In genomic region chr10:43694508-43694907, GRCm38 (mm10) we compare ENCODE assay signal across 12 mouse cellular contexts.
DNase-seq lines count a peak whose midpoint lies in the region; ATAC-seq and TF ChIP-seq lines count a peak whose summit lies in the region.
"Had no signal": no experiment of that assay in that cellular context is flagged by ENCODE, and none has a peak within 500 bp of the region (broad histone marks: within the 10 kb centered on the region; RNA-seq: fewer than 3 reads in every experiment).

No protein-coding gene starts in this region.

- CTCF ChIA-PET in Patski (lab: Charles Lee): interaction anchor here (0.9 to 1.5 kb wide), 5 partner anchors 58 to 223 kb away, joined by 3 to 6 read pairs (median 4); no protein-coding TSS in a partner anchor

- H3K4me2 ChIP-seq in liver, embryonic 16.5 days (ENCODE audit: low read depth, low read length): no peak overlapping the region

- H3K9me3 ChIP-seq in liver, embryonic 16.5 days (replicated peaks; ENCODE audit: control insufficient read depth, low read length): no peaks in the 10 kb centered on the region

- H3K36me3 ChIP-seq in liver, embryonic 16.5 days (ENCODE audit: control insufficient read depth, insufficient read depth): no peaks in the 10 kb centered on the region

- no peak overlapping the region for H3K4me3 ChIP-seq in liver, embryonic 16.5 days (ENCODE audit: low read depth, low read length)
- H3K4me3 ChIP-seq in left cerebral cortex, adult 2 months: no peak overlapping the region

- intact Hi-C loops in left cerebral cortex, adult 2 months (cut with DNase I): no loop called here

- TF ChIP-seq CTCF in Patski (IDR thresholded peaks at IDR 0.05): no peak
- no peak for TF ChIP-seq CTCF in left cerebral cortex, adult 2 months (IDR thresholded peaks at IDR 0.05)

- 33% methylated on average over 6 of the region's 6 CpGs for WGBS in liver, embryonic 16.5 days (ENCODE audit: insufficient replicate concordance)

- no peaks in the 10 kb centered on the region for H3K27me3 ChIP-seq in Patski
- H3K27me3 ChIP-seq in liver, embryonic 16.5 days (ENCODE audit: control insufficient read depth, insufficient read depth, low read depth, low read length): peaks cover 10% of the 10 kb centered on the region

- in situ Hi-C loops in Patski (cut with MboI; ENCODE audit: low pct_unique_long_range_greater_than_20kb): loop anchor here (5.0 kb wide), 2 partner anchors 57 to 112 kb away; no protein-coding TSS in a partner anchor

- ATAC-seq in Patski: peak; percentile 58
- ATAC-seq in liver, embryonic 16.5 days (ENCODE audit: low read depth): no peak

- peaks cover 14% of the 10 kb centered on the region for H3K4me1 ChIP-seq in liver, embryonic 16.5 days (ENCODE audit: control insufficient read depth, low read depth, low read length)

- H3K27ac ChIP-seq in liver, embryonic 16.5 days (ENCODE audit: low read length): no peak overlapping the region
- no peak overlapping the region for H3K27ac ChIP-seq in left cerebral cortex, adult 2 months
- H3K27ac ChIP-seq: macrophage had no signal

- POLR2A ChIA-PET in Patski (lab: Charles Lee): interaction anchor here (0.7 to 1.7 kb wide), 4 partner anchors 75 to 500 kb away, joined by 3 to 6 read pairs (median 4); no protein-coding TSS in a partner anchor

- DNase-seq in kidney, adult 18-20 months: peak; percentile 28
- no peak for DNase-seq in kidney, postnatal 14 days
- peak; percentile 71 for DNase-seq in Patski (ENCODE audit: low read depth, low spot score)
- DNase-seq in forelimb bud, embryonic 11.5 days (ENCODE audit: low read depth, low spot score): peak; percentile 40
- DNase-seq in layer of hippocampus, adult 18-20 months (ENCODE audit: low spot score in 2 of 2): no peak
- DNase-seq in left cerebral cortex, adult 2 months (ENCODE audit: extremely low spot score in 1 of 2, low spot score in 2 of 2): no peak
- no peak for DNase-seq in right cerebral cortex, postnatal 36 days (ENCODE audit: low spot score in 2 of 2)
- DNase-seq: adrenal gland, postnatal 14 days; cerebellum, adult 8-10 months; right cerebral cortex, postnatal 4 days had no signal

- H3K9ac ChIP-seq in liver, embryonic 16.5 days (ENCODE audit: low read depth, low read length): peak overlapping the region; percentile 8; the same call in 1 of the 2 replicates

Comparison
In these comparisons a context has a peak if more than half of its experiments do, and no peak if none do; other contexts are left out.
1. DNase-seq: peak in kidney, adult 18-20 months (single experiment), Patski (single experiment) and forelimb bud, embryonic 11.5 days (single experiment); none in kidney, postnatal 14 days (single experiment), layer of hippocampus, adult 18-20 months (0 of 2), left cerebral cortex, adult 2 months (0 of 2) and right cerebral cortex, postnatal 36 days (0 of 2).